Mouse (Mus musculus) brain, embryonic 14.5 days (tissue): ENCODE measurements around the gene Usp20.

Experiments
- CTCF ChIP-seq: fragments of 200-500 bp; IDR thresholded peaks from 2 replicates; pipeline ENCODE4 v1.5.1; 2012; ENCODE audit warnings: inconsistent platforms, mild to moderate bottlenecking, moderate library complexity, borderline replicate concordance; ENCODE audit not compliant: insufficient read depth, insufficient read length; ENCODE audit errors: extremely low read depth
- POLR2A ChIP-seq: fragments of 200-500 bp; IDR thresholded peaks from 2 replicates; pipeline ENCODE4 v1.6.1; 2012; ENCODE audit warnings: mild to moderate bottlenecking, inconsistent platforms, borderline replicate concordance; ENCODE audit not compliant: poor library complexity, insufficient read depth, insufficient read length, severe bottlenecking; ENCODE audit errors: extremely low read depth

DNA sequence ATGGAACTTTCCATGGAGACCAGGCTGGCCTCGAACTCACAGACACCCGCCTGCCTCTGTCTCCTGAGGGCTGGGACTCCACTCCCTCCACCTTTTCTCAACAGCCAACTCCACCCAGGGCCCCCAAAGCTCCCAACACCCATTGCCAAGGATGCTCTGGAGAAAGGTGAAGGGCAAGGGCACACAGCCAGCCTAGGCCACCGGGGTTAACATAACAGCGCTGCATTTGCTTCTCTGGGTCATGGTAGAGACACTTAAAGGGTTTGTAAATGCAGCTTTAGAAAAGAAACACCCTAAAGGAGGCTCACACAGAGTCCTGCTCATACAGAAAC is 87.0 kb downstream of the Usp20 start:
- TF ChIP-seq CTCF (no peak), POLR2A (no peak)
